Mouse (Mus musculus) MEL (cell line): Measurements from ENCODE around the gene Rps3. TPM values are rescaled to one million over a fixed set of nuclear protein-coding genes. Genes with fewer than 3 reads are reported as not detected.

Source experiments
- DNase-seq: peaks from one replicate; pipeline ENCODE4 v3.0.0; 2011; ENCODE audit warnings: low read depth, low spot score
- H3K27ac ChIP-seq: 2 replicates; pipeline ENCODE4 v1.5.1; 2012; ENCODE audit warnings: low read depth, mild to moderate bottlenecking, control low read depth, low read length, moderate library complexity; ENCODE audit not compliant: control insufficient read depth
- H3K27me3 ChIP-seq, 2 experiments: fragments of 150-350 bp in 1 of 2; sonication (generic) in 1 of 2; 2 replicates each; pipeline ENCODE4 v1.6.1; 2012; ENCODE audit warnings: low read length in 2 of 2, mild to moderate bottlenecking in 2 of 2, improper control_type of control experiment in 1 of 2, moderate library complexity in 1 of 2; ENCODE audit not compliant: insufficient read depth in 2 of 2, control insufficient read depth in 1 of 2
- H3K36me3 ChIP-seq, 2 experiments: 2 replicates each; pipeline ENCODE4 v1.6.1; 2012 to 2014; ENCODE audit warnings: low read length in 2 of 2, improper control_type of control experiment in 1 of 2, inconsistent platforms in 1 of 2, mild to moderate bottlenecking in 1 of 2; ENCODE audit not compliant: insufficient read depth in 2 of 2, control insufficient read depth in 1 of 2
- H3K4me1 ChIP-seq, 2 experiments: fragments of 150-350 bp in 1 of 2; sonication (generic) in 1 of 2; 2 replicates each; pipeline ENCODE4 v1.6.1; 2012; ENCODE audit warnings: low read length in 2 of 2, improper control_type of control experiment in 1 of 2, mild to moderate bottlenecking in 1 of 2; ENCODE audit not compliant: insufficient read depth in 2 of 2, control insufficient read depth in 1 of 2
- H3K4me3 ChIP-seq, 2 experiments: fragments of 150-350 bp in 1 of 2; sonication (generic) in 1 of 2; 2 replicates each; pipeline ENCODE4 v1.5.1; 2012; ENCODE audit warnings: low read depth in 2 of 2, low read length in 2 of 2, mild to moderate bottlenecking in 2 of 2, moderate library complexity in 2 of 2, control low read depth in 1 of 2, improper control_type of control experiment in 1 of 2; ENCODE audit not compliant: control insufficient read depth in 1 of 2, insufficient read depth in 1 of 2
- H3K79me2 ChIP-seq: 2 replicates; pipeline ENCODE4 v1.6.1; 2012; ENCODE audit warnings: mild to moderate bottlenecking, low read length, moderate library complexity; ENCODE audit not compliant: control insufficient read depth, poor library complexity, insufficient read depth
- H3K9ac ChIP-seq: 2 replicates; pipeline ENCODE4 v1.6.1; 2012; ENCODE audit warnings: low read depth, mild to moderate bottlenecking, control low read depth, low read length, moderate library complexity; ENCODE audit not compliant: control insufficient read depth, poor library complexity, severe bottlenecking
- H3K9me3 ChIP-seq: fragments of 150-350 bp; sonication (generic); replicated peaks from 2 replicates; pipeline ENCODE4 v1.6.1; 2012; ENCODE audit warnings: mild to moderate bottlenecking, low read length, improper control_type of control experiment, moderate library complexity; ENCODE audit not compliant: insufficient read depth
- BHLHE40 ChIP-seq: IDR thresholded peaks from 2 replicates; pipeline ENCODE4 v1.6.1; 2012; ENCODE audit warnings: low read depth, mild to moderate bottlenecking, inconsistent platforms, low read length, improper control_type of control experiment, borderline replicate concordance
- CHD1 ChIP-seq: IDR thresholded peaks from 2 replicates; pipeline ENCODE4 v1.6.1; 2012; ENCODE audit warnings: low read depth, mild to moderate bottlenecking, inconsistent platforms, low read length, improper control_type of control experiment
- CHD2 ChIP-seq: IDR thresholded peaks from 2 replicates; pipeline ENCODE4 v1.6.1; 2011; ENCODE audit warnings: low read length, improper control_type of control experiment
- E2F4 ChIP-seq: IDR thresholded peaks from 2 replicates; pipeline ENCODE4 v1.6.1; 2011; ENCODE audit warnings: low read depth, low read length, improper control_type of control experiment, borderline replicate concordance
- ELF1 ChIP-seq: IDR thresholded peaks from 2 replicates; pipeline ENCODE4 v1.6.1; 2014; ENCODE audit warnings: low read depth, mild to moderate bottlenecking, inconsistent platforms, low read length, improper control_type of control experiment, moderate library complexity
- ETS1 ChIP-seq: IDR thresholded peaks from 2 replicates; pipeline ENCODE4 v1.6.1; 2012; ENCODE audit warnings: low read depth, mild to moderate bottlenecking, inconsistent platforms, low read length, improper control_type of control experiment, moderate library complexity
- GABPA ChIP-seq: IDR thresholded peaks from 2 replicates; pipeline ENCODE4 v1.6.1; 2012; ENCODE audit warnings: low read depth, mild to moderate bottlenecking, inconsistent platforms, low read length, improper control_type of control experiment, moderate library complexity
- GATA1 ChIP-seq: IDR thresholded peaks from 2 replicates; pipeline ENCODE4 v1.6.1; 2011; ENCODE audit warnings: low read depth, low read length, improper control_type of control experiment
- HCFC1 ChIP-seq: IDR thresholded peaks from 2 replicates; pipeline ENCODE4 v1.6.1; 2012; ENCODE audit warnings: low read depth, mild to moderate bottlenecking, inconsistent platforms, low read length, improper control_type of control experiment, moderate library complexity
- JUND ChIP-seq: IDR thresholded peaks from 2 replicates; pipeline ENCODE4 v1.6.1; 2011; ENCODE audit warnings: low read depth, mild to moderate bottlenecking, improper control_type of control experiment, low read length
- KAT2A ChIP-seq: conservative IDR thresholded peaks from 2 replicates; pipeline ENCODE4 v1.6.1; 2012; ENCODE audit warnings: low read depth, low read length, improper control_type of control experiment, inconsistent platforms
- MAFK ChIP-seq: IDR thresholded peaks from 2 replicates; pipeline ENCODE4 v1.6.1; 2011; ENCODE audit warnings: low read depth, mild to moderate bottlenecking, low read length, improper control_type of control experiment, borderline replicate concordance
- MAX ChIP-seq: IDR thresholded peaks from 2 replicates; pipeline ENCODE4 v1.6.1; 2011; ENCODE audit warnings: low read length, improper control_type of control experiment
- MAZ ChIP-seq: IDR thresholded peaks from 2 replicates; pipeline ENCODE4 v1.6.1; 2012; ENCODE audit warnings: low read depth, mild to moderate bottlenecking, inconsistent platforms, low read length, improper control_type of control experiment
- MXI1 ChIP-seq: IDR thresholded peaks from 2 replicates; pipeline ENCODE4 v1.6.1; 2011; ENCODE audit warnings: mild to moderate bottlenecking, low read depth, low read length, improper control_type of control experiment
- MYB ChIP-seq: IDR thresholded peaks from 2 replicates; pipeline ENCODE4 v1.6.1; 2011; ENCODE audit warnings: mild to moderate bottlenecking, low read depth, low read length, improper control_type of control experiment
- MYC ChIP-seq: IDR thresholded peaks from 2 replicates; pipeline ENCODE4 v1.6.1; 2011; ENCODE audit warnings: low read depth, mild to moderate bottlenecking, low read length, improper control_type of control experiment, moderate library complexity
- NELFE ChIP-seq: IDR thresholded peaks from 2 replicates; pipeline ENCODE4 v1.6.1; 2011; ENCODE audit warnings: low read depth, low read length, improper control_type of control experiment
- NRF1 ChIP-seq: IDR thresholded peaks from 2 replicates; pipeline ENCODE4 v1.6.1; 2014; ENCODE audit warnings: low read depth, mild to moderate bottlenecking, inconsistent platforms, low read length, improper control_type of control experiment, moderate library complexity; ENCODE audit not compliant: poor library complexity, insufficient read depth, severe bottlenecking
- POLR2A ChIP-seq, 2 experiments: IDR thresholded peaks; 2 replicates each; pipeline ENCODE4 v1.6.1; 2011 to 2012; ENCODE audit warnings: low read length in 2 of 2, mild to moderate bottlenecking in 2 of 2, control low read depth in 1 of 2, improper control_type of control experiment in 1 of 2, low read depth in 1 of 2, moderate library complexity in 1 of 2; ENCODE audit not compliant: control insufficient read depth in 1 of 2, insufficient read depth in 1 of 2, poor library complexity in 1 of 2
- POLR2AphosphoS2 ChIP-seq: IDR thresholded peaks from 2 replicates; pipeline ENCODE4 v1.6.1; 2011; ENCODE audit warnings: low read length, improper control_type of control experiment
- POLR2AphosphoS5 ChIP-seq: IDR thresholded peaks from 2 replicates; pipeline ENCODE4 v1.6.1; 2012; ENCODE audit warnings: low read depth, borderline replicate concordance, mild to moderate bottlenecking, inconsistent platforms, low read length, moderate library complexity, mixed read lengths
- RAD21 ChIP-seq: IDR thresholded peaks from 2 replicates; pipeline ENCODE4 v1.6.1; 2011; ENCODE audit warnings: mild to moderate bottlenecking, low read depth, low read length, improper control_type of control experiment
- RCOR1 ChIP-seq: IDR thresholded peaks from 2 replicates; pipeline ENCODE4 v1.6.1; 2012; ENCODE audit warnings: low read depth, mild to moderate bottlenecking, inconsistent platforms, low read length, improper control_type of control experiment
- SIN3A ChIP-seq: IDR thresholded peaks from 2 replicates; pipeline ENCODE4 v1.6.1; 2012; ENCODE audit warnings: low read length, improper control_type of control experiment, inconsistent platforms
- SMC3 ChIP-seq: IDR thresholded peaks from 2 replicates; pipeline ENCODE4 v1.6.1; 2011; ENCODE audit warnings: low read depth, low read length, improper control_type of control experiment
- TAL1 ChIP-seq: IDR thresholded peaks from 2 replicates; pipeline ENCODE4 v1.6.1; 2012; ENCODE audit warnings: mild to moderate bottlenecking, inconsistent platforms, low read length, moderate library complexity, mixed read lengths
- TBP ChIP-seq: IDR thresholded peaks from 2 replicates; pipeline ENCODE4 v1.8.0; 2011; ENCODE audit warnings: low read depth, low read length, improper control_type of control experiment
- TCF12 ChIP-seq: IDR thresholded peaks from 2 replicates; pipeline ENCODE4 v1.6.1; 2014; ENCODE audit warnings: low read depth, mild to moderate bottlenecking, inconsistent platforms, low read length, improper control_type of control experiment, moderate library complexity
- UBTF ChIP-seq: IDR thresholded peaks from 2 replicates; pipeline ENCODE4 v1.6.1; 2012; ENCODE audit warnings: low read depth, mild to moderate bottlenecking, inconsistent platforms, low read length, improper control_type of control experiment, moderate library complexity, borderline replicate concordance; ENCODE audit not compliant: insufficient read depth
- USF1 ChIP-seq: IDR thresholded peaks from 2 replicates; pipeline ENCODE4 v1.6.1; 2014; ENCODE audit warnings: low read depth, mild to moderate bottlenecking, inconsistent platforms, low read length, improper control_type of control experiment, moderate library complexity
- USF2 ChIP-seq, 2 experiments: IDR thresholded peaks; 2 replicates each; pipeline ENCODE4 v1.6.1; 2011 to 2012; ENCODE audit warnings: improper control_type of control experiment in 2 of 2, low read length in 2 of 2, borderline replicate concordance in 1 of 2, inconsistent platforms in 1 of 2, low read depth in 1 of 2, mild to moderate bottlenecking in 1 of 2; ENCODE audit not compliant: insufficient read depth in 1 of 2
- ZKSCAN1 ChIP-seq: IDR thresholded peaks from 2 replicates; pipeline ENCODE4 v1.6.1; 2012; ENCODE audit warnings: low read depth, mild to moderate bottlenecking, inconsistent platforms, low read length, improper control_type of control experiment, moderate library complexity
- ZMIZ1 ChIP-seq: IDR thresholded peaks from 2 replicates; pipeline ENCODE4 v1.6.1; 2012; ENCODE audit warnings: low read depth, mild to moderate bottlenecking, inconsistent platforms, low read length, improper control_type of control experiment, moderate library complexity
- ZNF384 ChIP-seq: IDR thresholded peaks from 2 replicates; pipeline ENCODE4 v1.6.1; 2012; ENCODE audit warnings: low read depth, mild to moderate bottlenecking, inconsistent platforms, low read length, improper control_type of control experiment
- polyA plus RNA-seq, 2 experiments: library from polyadenylated mRNA; stranded (reverse) in 1 of 2; unstranded in 1 of 2; fragments of >175 nt in 1 of 2; fragments of >200 nt in 1 of 2; gene quantifications; 2 replicates each; pipeline versions ENCODE4 v1.2.1 to v1.2.4; 2012; ENCODE audit warnings: low replicate concordance in 2 of 2, low read depth in 1 of 2; ENCODE audit not compliant: insufficient read length in 2 of 2, insufficient read depth in 1 of 2, missing spikeins in 1 of 2
- total RNA-seq: library from RNA; depleted of rRNA; stranded (reverse); fragments of 300-350 nt; gene quantifications from 2 replicates; pipeline ENCODE4 v1.2.3, GENCODE M21; 2012; rRNA removed

The Rps3 gene
- 2,066 and 2,287 TPM in 2 replicates for total RNA-seq
- polyA plus RNA-seq = 1,000 to 10,000 TPM in 1 of 2 experiments, 100 to 1,000 TPM in 1; 157 to 1,899 TPM

DNA sequence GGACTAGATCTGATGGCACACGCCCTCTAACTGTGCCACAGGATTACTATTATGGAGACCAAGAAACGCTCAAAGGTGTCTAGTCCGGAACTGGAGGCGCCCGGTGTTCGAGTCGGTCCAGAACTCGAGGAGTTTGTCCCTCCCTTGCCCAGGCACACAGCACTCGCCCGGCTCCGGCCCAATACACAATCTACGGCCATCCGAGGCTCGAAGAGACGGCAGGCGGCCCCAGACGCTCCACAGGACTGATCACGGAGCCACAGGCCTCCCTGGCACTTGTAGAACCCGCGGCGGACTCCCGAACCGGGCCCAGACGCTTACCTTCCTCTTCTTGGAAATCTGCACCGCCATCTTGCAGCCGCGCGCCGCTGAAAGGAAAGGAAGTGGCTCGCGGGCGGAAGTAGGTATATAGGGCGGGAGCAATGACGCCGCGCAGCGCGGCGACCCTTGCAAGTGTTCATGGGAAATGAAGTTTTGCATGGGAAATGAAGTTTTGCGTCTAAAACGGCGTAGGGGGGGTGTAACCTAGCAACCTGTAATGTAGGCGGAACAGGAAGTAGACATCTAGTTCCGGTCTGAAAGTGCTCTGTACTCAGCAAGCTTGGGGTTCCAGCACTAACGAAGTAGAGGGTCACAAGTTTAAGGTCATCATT, at the start of gene Rps3:
Rps3 (minus strand) TSS at position 468 of the 653 bp plus-strand sequence.
- TF ChIP-seq MAX = peak; percentile 85
- TF ChIP-seq POLR2AphosphoS2 = peak; percentile 97
- TF ChIP-seq MAZ = peak; percentile 94
- peak; percentile 84 for TF ChIP-seq TCF12
- no peak for TF ChIP-seq RAD21
- no peak for TF ChIP-seq TAL1
- no peak for TF ChIP-seq GABPA
- TF ChIP-seq RCOR1 = no peak
- TF ChIP-seq ZKSCAN1 = no peak
- TF ChIP-seq KAT2A = peak; percentile 93
- 0 out of 2 replicates have a peak, but pooled peaks have one; percentile 74 for TF ChIP-seq E2F4
- peak; percentile 98 for TF ChIP-seq TBP
- no peak; the same call in 1 of the 2 replicates for TF ChIP-seq POLR2AphosphoS5
- no peak for TF ChIP-seq GATA1
- 0 out of 2 replicates have a peak, but pooled peaks have one; percentile 21 for TF ChIP-seq UBTF
- TF ChIP-seq MXI1 = peak; percentile 45; the same call in 1 of the 2 replicates
- no peak for TF ChIP-seq BHLHE40
- peak; percentile 92; the same call in 1 of the 2 replicates for TF ChIP-seq MYC
- TF ChIP-seq NELFE = peak; percentile 99
- TF ChIP-seq HCFC1 = peak; percentile 98
- TF ChIP-seq USF1 = 0 out of 2 replicates have a peak, but pooled peaks have one; percentile 12
- no peak for TF ChIP-seq CHD1
- TF ChIP-seq ELF1 = peak; percentile 98
- peak; percentile 81 to 97 for TF ChIP-seq POLR2A (IDR thresholded peaks at IDR 0.05; ENCODE audit: control insufficient read depth in 1 of 2, insufficient read depth in 1 of 2, low read depth in 1 of 2, low read length in 2 of 2, poor library complexity in 1 of 2)
- peak; percentile 51; the same call in 1 of the 2 replicates for TF ChIP-seq NRF1
- TF ChIP-seq ZNF384 = no peak
- TF ChIP-seq ZMIZ1 = peak; percentile 95
- peak; percentile 90 for TF ChIP-seq SIN3A
- no peak for TF ChIP-seq SMC3
- TF ChIP-seq MAFK = no peak
- no peak for TF ChIP-seq MYB
- no peak for TF ChIP-seq USF2 (IDR thresholded peaks at IDR 0.05; ENCODE audit: borderline replicate concordance in 1 of 2, insufficient read depth in 1 of 2, low read depth in 1 of 2, low read length in 2 of 2)
- TF ChIP-seq JUND = no peak
- TF ChIP-seq ETS1 = peak; percentile 21; the same call in 1 of the 2 replicates
- TF ChIP-seq CHD2 = no peak
- Histone ChIP-seq H3K9ac (peak within 1 kb of the TSS; percentile 92), H3K27ac (peak within 1 kb of the TSS; percentile 75), H3K36me3 (peaks cover 18 to 21% of the 10 kb centered on the region in 2 experiments), H3K4me3 (peak within 1 kb of the TSS; percentile 88 to 94), H3K9me3 (no peaks in the 10 kb centered on the region), H3K27me3 (no peaks in the 10 kb centered on the region), H3K4me1 (peaks cover 0 to 12% of the 10 kb centered on the region in 2 experiments; a peak in 2 of 4 replicates), H3K79me2 (peaks cover 34% of the 10 kb centered on the region)
- DNase-seq = peak; percentile 94
